Mouse (Mus musculus) ES-Bruce4 (cell line): ENCODE measurements around the gene H2-D1.
"Not testable (repeated sequence)": the region's sequence is repeated elsewhere in the genome, so short reads cannot be mapped to it uniquely, and the experiment has no call there.

Source experiments
- CTCF ChIP-seq: IDR thresholded peaks from one replicate; pipeline ENCODE4 v1.8.1; 2011; ENCODE audit warnings: low read depth, low read length
- EP300 ChIP-seq: IDR thresholded peaks from 2 replicates; pipeline ENCODE4 v1.6.1; 2011; ENCODE audit warnings: low read depth, low read length; ENCODE audit not compliant: insufficient read depth
- POLR2A ChIP-seq: IDR thresholded peaks from one replicate; pipeline ENCODE4 v1.8.1; 2011; ENCODE audit warnings: low read length; ENCODE audit not compliant: insufficient read depth

- not testable (repeated sequence) for TF ChIP-seq POLR2A, EP300
- TF ChIP-seq CTCF = peak; percentile 70
Observed at GRCm38 (mm10) chr17:35295796-35296195, 33.3 kb downstream of the H2-D1 start.
